Mouse (Mus musculus): ENCODE data around the gene Brd9. TPM values are rescaled to one million over a fixed set of nuclear protein-coding genes. Genes with fewer than 3 reads are reported as not detected.

Gene Brd9
- polyA plus RNA-seq, 2 experiments, result 10.6 to 16.7 TPM

DNA sequence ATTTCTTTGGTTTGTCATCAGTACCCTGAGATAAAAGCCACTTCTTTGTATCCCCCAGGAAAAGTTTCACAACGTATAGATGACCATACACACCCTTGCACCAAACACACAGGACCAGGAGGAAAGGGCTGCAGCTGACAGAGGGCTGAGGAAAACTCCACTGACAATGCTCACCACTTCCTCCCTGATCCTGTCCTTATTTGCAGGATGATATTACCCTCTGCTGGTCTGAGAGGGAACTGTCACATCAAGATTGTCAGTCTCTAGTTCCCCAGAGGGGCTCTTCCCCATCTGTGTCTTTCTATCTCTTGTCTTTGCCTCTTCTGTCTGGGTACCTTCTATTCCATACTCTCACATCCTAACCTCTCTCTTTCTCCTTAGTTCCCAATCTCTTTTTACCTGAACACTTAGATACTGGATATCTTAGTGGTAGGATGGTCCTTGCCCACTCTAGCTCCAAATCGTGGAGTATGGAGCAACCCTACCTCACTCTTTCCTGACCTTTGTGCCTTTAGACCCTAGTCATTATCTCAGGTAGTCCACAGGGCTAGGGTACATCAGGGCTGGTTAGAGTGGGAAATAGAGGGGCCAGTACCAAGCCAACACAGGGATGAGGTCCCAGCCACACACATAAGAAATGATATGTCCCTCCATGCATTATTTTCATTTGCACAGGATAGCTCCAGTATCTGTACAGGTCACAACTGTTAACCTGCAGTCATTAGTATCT, 29.8 kb upstream of the Brd9 start:
- ATAC-seq (ENCODE audit: insufficient read depth) (no peak), DNase-seq (ENCODE audit: low read depth in 3 of 3, low spot score in 3 of 3) (peak in 1 of 3 experiments; percentile 1)
- Histone ChIP-seq H3K36me3 (replicated peaks; ENCODE audit: control insufficient read depth, insufficient read depth, low read depth) (peaks cover 10% of the 10 kb centered on the region; the same call in 1 of the 2 replicates), H3K27ac (no peak overlapping the region), H3K4me1 (replicated peaks; ENCODE audit: control insufficient read depth in 2 of 2, insufficient read depth in 2 of 2, low read length in 1 of 2) (no peaks in the 10 kb centered on the region), H3K9ac (replicated peaks) (no peak overlapping the region), H3K9me3 (ENCODE audit: control insufficient read depth, low read length) (no peaks in the 10 kb centered on the region), H3K4me2 (ENCODE audit: low read depth) (no peak overlapping the region), H3K27me3 (ENCODE audit: control insufficient read depth, insufficient read depth, low read length) (no peaks in the 10 kb centered on the region), H3K4me3 (ENCODE audit: insufficient read depth in 1 of 2, low read depth in 2 of 2, low read length in 2 of 2) (no peak overlapping the region)
- WGBS (ENCODE audit: insufficient replicate concordance), result 40% methylated on average over 2 of the region's 2 CpGs
- TF ChIP-seq CTCF (IDR thresholded peaks at IDR 0.05; ENCODE audit: low read depth), result peak; percentile 64
- TF ChIP-seq EP300 (IDR thresholded peaks at IDR 0.05; ENCODE audit: low read depth), result no peak

DNA sequence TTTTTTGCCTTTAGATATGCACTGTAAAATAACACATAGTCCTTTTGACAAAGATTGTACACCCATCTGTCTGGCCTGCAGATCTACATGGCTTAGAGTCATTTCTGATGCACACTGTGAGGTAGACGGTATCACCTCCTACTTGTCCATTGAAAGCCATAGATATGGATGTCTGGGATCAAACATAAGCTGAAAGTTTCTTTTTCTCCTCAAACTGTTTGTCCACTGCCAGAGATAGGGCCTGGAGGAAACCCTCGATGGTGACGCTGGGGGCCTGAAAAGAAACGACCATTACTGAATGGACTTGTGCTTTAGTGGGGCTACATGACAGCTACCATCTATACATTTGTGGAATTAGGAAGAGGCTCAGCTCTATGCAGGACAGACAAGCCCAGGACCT, 24.5 kb upstream of the Brd9 start:
- H3K4me2 ChIP-seq (ENCODE audit: low read depth), result no peak overlapping the region
- H3K4me3 ChIP-seq (ENCODE audit: insufficient read depth in 1 of 2, low read depth in 2 of 2, low read length in 2 of 2), result no peak overlapping the region
- H3K4me1 ChIP-seq (replicated peaks; ENCODE audit: control insufficient read depth in 2 of 2, insufficient read depth in 2 of 2, low read length in 1 of 2), result no peaks in the 10 kb centered on the region
- no peak for TF ChIP-seq EP300 (IDR thresholded peaks at IDR 0.05; ENCODE audit: low read depth)
- no peak for TF ChIP-seq CTCF (IDR thresholded peaks at IDR 0.05; ENCODE audit: low read depth)
- no peaks in the 10 kb centered on the region for H3K27me3 ChIP-seq (ENCODE audit: control insufficient read depth, insufficient read depth, low read length)
- no peak for DNase-seq (ENCODE audit: low read depth in 3 of 3, low spot score in 3 of 3)
- H3K36me3 ChIP-seq (replicated peaks; ENCODE audit: control insufficient read depth, insufficient read depth, low read depth), result peaks cover 38% of the 10 kb centered on the region
- H3K27ac ChIP-seq, result no peak overlapping the region
- ATAC-seq (ENCODE audit: insufficient read depth), result no peak
- WGBS (ENCODE audit: insufficient replicate concordance), result 81% methylated on average over 4 of the region's 4 CpGs
- H3K9ac ChIP-seq (replicated peaks), result no peak overlapping the region
- H3K9me3 ChIP-seq (ENCODE audit: control insufficient read depth, low read length), result no peaks in the 10 kb centered on the region

DNA sequence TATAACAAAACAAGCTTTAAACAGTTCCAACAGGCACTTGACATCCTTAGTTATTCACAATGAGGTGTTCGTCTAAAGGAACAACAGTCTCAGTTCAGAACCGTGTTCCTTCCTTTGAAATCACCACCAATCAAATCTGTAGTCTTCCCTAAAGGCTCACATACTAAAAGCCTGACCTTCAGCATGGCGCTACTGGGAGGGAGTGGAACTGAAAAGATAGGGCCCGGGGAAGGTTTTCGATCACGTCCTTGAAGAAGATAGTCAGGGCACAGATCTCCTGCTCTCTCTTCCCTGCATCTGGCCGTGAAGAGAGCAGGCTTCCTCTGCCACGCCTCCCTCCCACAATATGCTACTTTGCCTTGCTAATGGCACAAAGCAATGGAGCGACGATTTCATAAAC, 5.4 kb upstream of the Brd9 start:
- TF ChIP-seq CTCF (IDR thresholded peaks at IDR 0.05; ENCODE audit: low read depth), result no peak
- TF ChIP-seq EP300 (IDR thresholded peaks at IDR 0.05; ENCODE audit: low read depth), result no peak
- WGBS (ENCODE audit: insufficient replicate concordance), result 78% methylated on average over 10 of the region's 10 CpGs
- Histone ChIP-seq H3K4me3 (ENCODE audit: insufficient read depth in 1 of 2, low read depth in 2 of 2, low read length in 2 of 2) (no peak overlapping the region), H3K9me3 (ENCODE audit: control insufficient read depth, low read length) (no peaks in the 10 kb centered on the region), H3K9ac (replicated peaks) (no peak overlapping the region), H3K4me2 (ENCODE audit: low read depth) (no peak overlapping the region), H3K27me3 (ENCODE audit: control insufficient read depth, insufficient read depth, low read length) (no peaks in the 10 kb centered on the region), H3K4me1 (replicated peaks; ENCODE audit: control insufficient read depth in 2 of 2, insufficient read depth in 2 of 2, low read length in 1 of 2) (peaks cover 5 to 8% of the 10 kb centered on the region in 2 experiments), H3K27ac (no peak overlapping the region), H3K36me3 (replicated peaks; ENCODE audit: control insufficient read depth, insufficient read depth, low read depth) (peaks cover 56% of the 10 kb centered on the region)
- no peak for DNase-seq (ENCODE audit: low read depth in 3 of 3, low spot score in 3 of 3)
- ATAC-seq (ENCODE audit: insufficient read depth), result no peak

DNA sequence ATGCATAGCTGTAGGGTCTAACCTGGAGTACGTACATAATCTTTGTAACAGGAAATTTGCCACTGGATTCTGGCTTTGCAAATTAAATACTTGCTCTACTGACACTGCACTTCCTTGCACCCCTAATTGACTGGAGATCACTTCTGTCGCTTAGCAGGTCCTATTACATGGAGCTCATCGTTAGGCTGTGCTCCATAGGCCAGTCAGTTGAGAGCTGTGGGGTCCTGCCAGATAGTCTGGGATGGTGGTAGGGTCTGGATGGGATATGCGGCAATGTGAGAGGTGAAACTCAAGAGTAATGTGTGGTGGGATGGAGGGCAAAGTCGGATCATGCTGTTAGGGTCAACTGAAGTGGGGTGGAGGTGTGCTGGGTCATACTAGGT, 682 bp upstream of the Brd9 start:
- Histone ChIP-seq H3K9me3 (ENCODE audit: control insufficient read depth, low read length) (no peaks in the 10 kb centered on the region), H3K36me3 (replicated peaks; ENCODE audit: control insufficient read depth, insufficient read depth, low read depth) (peaks cover 28% of the 10 kb centered on the region), H3K4me1 (replicated peaks; ENCODE audit: control insufficient read depth in 2 of 2, insufficient read depth in 2 of 2, low read length in 1 of 2) (peaks cover 9 to 13% of the 10 kb centered on the region in 2 experiments), H3K27ac (peak overlapping the region; percentile 88; the same call in 1 of the 2 replicates), H3K27me3 (ENCODE audit: control insufficient read depth, insufficient read depth, low read length) (no peaks in the 10 kb centered on the region), H3K9ac (replicated peaks) (peak overlapping the region; percentile 89), H3K4me3 (ENCODE audit: insufficient read depth in 1 of 2, low read depth in 2 of 2, low read length in 2 of 2) (peak overlapping the region; percentile 75 to 87), H3K4me2 (ENCODE audit: low read depth) (peak overlapping the region; percentile 85)
- DNase-seq (ENCODE audit: low read depth in 3 of 3, low spot score in 3 of 3), result peak in 2 of 3 experiments; percentile 2 to 10
- ATAC-seq (ENCODE audit: insufficient read depth), result peak; percentile 9
- 7% methylated on average over 5 of the region's 5 CpGs for WGBS (ENCODE audit: insufficient replicate concordance)
- no peak for TF ChIP-seq CTCF (IDR thresholded peaks at IDR 0.05; ENCODE audit: low read depth)
- no peak for TF ChIP-seq EP300 (IDR thresholded peaks at IDR 0.05; ENCODE audit: low read depth)

- peak overlapping the region; percentile 85 for H3K4me2 ChIP-seq (ENCODE audit: low read depth)
- 5% methylated on average over 13 of the region's 13 CpGs for WGBS (ENCODE audit: insufficient replicate concordance)
- peak overlapping the region; percentile 88 for H3K27ac ChIP-seq
- peak overlapping the region; percentile 89 for H3K9ac ChIP-seq (replicated peaks)
- no peak for TF ChIP-seq CTCF (IDR thresholded peaks at IDR 0.05; ENCODE audit: low read depth)
- TF ChIP-seq EP300 (IDR thresholded peaks at IDR 0.05; ENCODE audit: low read depth), result no peak
- H3K36me3 ChIP-seq (replicated peaks; ENCODE audit: control insufficient read depth, insufficient read depth, low read depth), result peaks cover 30% of the 10 kb centered on the region
- peaks cover 9 to 13% of the 10 kb centered on the region in 2 experiments for H3K4me1 ChIP-seq (replicated peaks; ENCODE audit: control insufficient read depth in 2 of 2, insufficient read depth in 2 of 2, low read length in 1 of 2)
- peak in 2 of 3 experiments; percentile 9 to 27 for DNase-seq (ENCODE audit: low read depth in 3 of 3, low spot score in 3 of 3)
- H3K27me3 ChIP-seq (ENCODE audit: control insufficient read depth, insufficient read depth, low read length), result no peaks in the 10 kb centered on the region
- peak overlapping the region; percentile 75 to 87 for H3K4me3 ChIP-seq (ENCODE audit: insufficient read depth in 1 of 2, low read depth in 2 of 2, low read length in 2 of 2)
- 0 out of 2 replicates have a peak, but pooled peaks have one; percentile 12 for ATAC-seq (ENCODE audit: insufficient read depth)
- no peaks in the 10 kb centered on the region for H3K9me3 ChIP-seq (ENCODE audit: control insufficient read depth, low read length)
Observed at GRCm38 (mm10) chr13:73938177-73938560, 558 bp downstream of the Brd9 start.

Data from liver, embryonic 14.5 days (tissue).